Mouse (Mus musculus) hindbrain, embryonic 14.5 days (tissue): ENCODE results near the gene Trex1. TPM values are rescaled to one million over a fixed set of nuclear protein-coding genes. Genes with fewer than 3 reads are reported as not detected.

Experiments used
- ATAC-seq: fragments of 200-750 bp; cut with Nextera tagmentation; 2 replicates; pipeline ENCODE4 v1.8.0; 2017; ENCODE audit warnings: moderate number of reproducible peaks, mild to moderate bottlenecking, moderate TSS enrichment, moderate library complexity; ENCODE audit not compliant: low FRiP score
- DNase-seq: peaks from one replicate; pipeline ENCODE4 v3.0.0-alpha.2; 2015; ENCODE audit warnings: low spot score
- H3K27ac ChIP-seq: fragments of 300-500 bp; sonication (generic); 2 replicates; pipeline ENCODE4 v1.5.1; 2014; ENCODE audit warnings: mild to moderate bottlenecking, moderate library complexity
- H3K27me3 ChIP-seq: fragments of 300-500 bp; sonication (generic); 2 replicates; pipeline ENCODE4 v1.6.1; 2014; ENCODE audit warnings: mild to moderate bottlenecking, low read length, mixed read lengths; ENCODE audit not compliant: control insufficient read depth, insufficient read depth
- H3K36me3 ChIP-seq: fragments of 300-500 bp; sonication (generic); replicated peaks from 2 replicates; pipeline ENCODE4 v1.6.1; 2014; ENCODE audit not compliant: control insufficient read depth, insufficient read depth
- H3K4me1 ChIP-seq: fragments of 300-500 bp; sonication (generic); replicated peaks from 2 replicates; pipeline ENCODE4 v1.6.1; 2014; ENCODE audit warnings: antibody characterized with exemption, low read length, mixed read lengths; ENCODE audit not compliant: control insufficient read depth, insufficient read depth
- H3K4me2 ChIP-seq: fragments of 300-500 bp; sonication (generic); replicated peaks from 2 replicates; pipeline ENCODE4 v1.6.1; 2014; ENCODE audit warnings: mild to moderate bottlenecking, moderate library complexity
- H3K4me3 ChIP-seq: fragments of 300-500 bp; sonication (generic); replicated peaks from 2 replicates; pipeline ENCODE4 v1.5.1; 2014; ENCODE audit warnings: mild to moderate bottlenecking, low read length
- H3K9ac ChIP-seq: fragments of 300-500 bp; sonication (generic); 2 replicates; pipeline ENCODE4 v1.6.1; 2014
- H3K9me3 ChIP-seq: fragments of 300-500 bp; sonication (generic); 2 replicates; pipeline ENCODE4 v1.6.1; 2016; ENCODE audit warnings: low read length; ENCODE audit not compliant: control insufficient read depth
- WGBS: fragments of 180-500 bp; shearing (Covaris S2); extraction: QIAGEN DNeasy Blood & Tissue Kit; methylation state at CpG from one replicate; pipeline ENCODE4 v1.1.7; 2014; 5-methylcytosine and 5-hydroxymethylcytosine counted together
- polyA plus RNA-seq: library from polyadenylated mRNA; unstranded; fragments of >200 nt; fragmentation: Nextera tagmentation; extraction: Ambion mirVana; gene quantifications from 2 replicates; pipeline ENCODE4 v1.2.1, GENCODE M21; 2014

Gene Trex1
- polyA plus RNA-seq, 1 experiment from 2014 or later: 16.2 TPM

DNA sequence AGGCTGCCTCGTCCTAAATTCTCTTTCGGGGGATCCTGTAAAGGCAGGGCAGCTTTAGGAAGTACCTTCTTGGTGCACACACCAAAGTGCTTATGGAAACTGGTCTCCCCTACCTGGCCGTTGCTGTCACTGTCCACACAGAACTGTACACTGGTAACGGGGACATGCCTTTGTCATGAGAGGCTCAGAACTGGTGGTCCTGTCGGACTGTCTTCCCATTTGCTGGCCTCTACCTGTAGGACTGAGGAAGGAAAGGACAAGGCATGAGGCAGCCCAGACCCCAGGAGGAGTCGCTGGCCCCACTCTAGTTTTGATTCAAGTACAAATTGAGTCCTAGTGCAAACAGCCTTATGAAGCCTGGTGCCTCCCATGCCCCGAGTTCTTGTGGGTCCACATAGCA, 28.5 kb downstream of the Trex1 start:
- Histone ChIP-seq H3K4me2 (no peak overlapping the region), H3K4me3 (no peak overlapping the region), H3K36me3 (peaks cover 25% of the 10 kb centered on the region), H3K27ac (no peak overlapping the region), H3K27me3 (no peaks in the 10 kb centered on the region), H3K9ac (no peak overlapping the region), H3K9me3 (no peaks in the 10 kb centered on the region), H3K4me1 (no peaks in the 10 kb centered on the region)
- ATAC-seq (no peak), DNase-seq (no peak)
- WGBS: 91% methylated on average over 7 of the region's 7 CpGs

DNA sequence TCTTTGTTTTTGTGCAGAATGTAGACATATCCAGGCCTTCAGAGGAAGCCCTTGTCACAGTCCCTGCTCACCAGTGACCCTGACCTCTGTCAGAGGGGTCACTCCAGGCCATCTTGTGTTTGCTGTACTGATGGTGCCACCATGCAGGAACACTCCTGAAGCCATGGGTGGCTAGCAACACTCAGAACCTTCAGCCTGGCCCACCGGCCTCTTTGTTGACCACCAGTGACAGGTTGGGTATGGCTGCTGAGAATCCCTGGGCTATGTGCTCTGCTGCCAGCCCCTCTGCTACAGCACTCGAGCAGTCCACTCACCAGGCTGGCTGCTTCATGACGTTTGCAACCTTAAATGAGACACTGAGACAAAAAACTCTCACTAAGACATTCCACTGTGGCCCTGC, 29.2 kb downstream of the Trex1 start:
- ATAC-seq (no peak), DNase-seq (no peak)
- Histone ChIP-seq H3K4me3 (no peak overlapping the region), H3K36me3 (peaks cover 32% of the 10 kb centered on the region), H3K27ac (no peak overlapping the region), H3K9ac (no peak overlapping the region), H3K4me2 (no peak overlapping the region), H3K27me3 (no peaks in the 10 kb centered on the region), H3K4me1 (no peaks in the 10 kb centered on the region), H3K9me3 (no peaks in the 10 kb centered on the region)
- 77% methylated on average over 3 of the region's 3 CpGs for WGBS

DNA sequence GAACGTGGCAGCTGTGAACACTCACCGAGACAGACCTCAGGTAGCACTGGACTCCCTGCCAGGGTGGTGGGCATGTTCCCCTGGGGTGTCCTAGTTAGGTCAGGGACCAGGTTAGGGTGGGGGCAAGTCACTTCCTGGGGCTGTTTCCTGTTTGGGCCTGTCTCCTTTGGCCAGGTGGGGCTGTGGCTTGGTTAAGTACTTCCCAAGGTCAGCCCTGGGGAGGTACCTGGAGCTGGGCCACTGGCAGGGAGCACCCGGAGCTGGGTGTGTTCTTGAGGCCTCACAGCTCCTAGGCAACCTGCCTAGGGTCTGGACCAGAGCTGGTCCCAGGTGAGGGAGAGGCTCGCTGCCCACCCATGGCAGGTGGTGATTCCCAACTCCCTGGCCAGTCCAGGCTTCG, 30.6 kb downstream of the Trex1 start:
- no peak overlapping the region for H3K9ac ChIP-seq
- ATAC-seq (no peak), DNase-seq (no peak)
- H3K27ac ChIP-seq: no peak overlapping the region
- H3K36me3 ChIP-seq: peaks cover 42% of the 10 kb centered on the region
- H3K9me3 ChIP-seq: no peaks in the 10 kb centered on the region
- WGBS: 73% methylated on average over 5 of the region's 5 CpGs
- no peak overlapping the region for H3K4me2 ChIP-seq
- no peaks in the 10 kb centered on the region for H3K4me1 ChIP-seq
- H3K4me3 ChIP-seq: no peak overlapping the region
- H3K27me3 ChIP-seq: no peaks in the 10 kb centered on the region

DNA sequence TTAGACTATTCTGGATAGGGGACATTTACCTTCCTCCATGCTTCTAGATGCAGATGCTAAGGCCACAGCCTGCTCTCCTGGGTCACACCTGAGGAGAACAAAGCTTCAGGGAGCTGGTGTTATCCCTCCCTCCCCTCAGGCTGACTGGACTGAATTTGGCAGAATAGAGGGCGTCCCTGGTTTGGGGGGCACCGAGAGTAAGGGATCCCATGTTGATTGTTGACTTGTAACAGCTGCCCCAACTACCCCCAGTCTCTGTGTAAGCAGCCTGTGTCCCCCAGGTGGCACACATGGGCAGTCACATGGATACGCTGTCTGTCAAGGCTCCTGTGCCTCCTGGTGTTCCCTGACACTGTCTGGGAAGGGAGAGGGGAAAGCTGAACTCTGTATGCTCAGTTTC, 31.1 kb downstream of the Trex1 start:
- DNase-seq: no peak
- no peak overlapping the region for H3K9ac ChIP-seq
- ATAC-seq: no peak
- 84% methylated on average over 3 of the region's 3 CpGs for WGBS
- H3K4me1 ChIP-seq: no peaks in the 10 kb centered on the region
- no peak overlapping the region for H3K27ac ChIP-seq
- no peak overlapping the region for H3K4me3 ChIP-seq
- H3K4me2 ChIP-seq: no peak overlapping the region
- peaks cover 42% of the 10 kb centered on the region for H3K36me3 ChIP-seq
- H3K9me3 ChIP-seq: no peaks in the 10 kb centered on the region
- no peaks in the 10 kb centered on the region for H3K27me3 ChIP-seq

DNA sequence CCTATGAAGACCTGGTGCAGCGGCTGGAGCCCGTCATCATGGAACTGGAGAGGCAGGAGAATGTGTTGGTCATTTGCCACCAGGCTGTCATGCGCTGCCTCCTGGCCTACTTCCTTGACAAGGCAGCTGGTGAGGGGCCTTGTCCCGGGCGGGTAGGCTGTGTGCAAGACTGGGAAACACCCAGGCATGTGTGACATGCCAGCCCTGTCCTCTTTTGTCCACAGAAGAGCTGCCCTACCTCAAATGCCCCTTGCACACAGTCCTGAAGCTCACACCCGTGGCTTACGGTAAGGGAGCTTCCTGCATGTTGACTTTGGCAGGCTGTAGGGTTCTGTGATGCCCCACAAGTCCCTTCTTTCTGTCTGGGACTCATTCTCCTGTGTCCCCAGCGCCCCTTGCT, 32.0 kb downstream of the Trex1 start:
- no peak overlapping the region for H3K9ac ChIP-seq
- no peak overlapping the region for H3K4me3 ChIP-seq
- no peak overlapping the region for H3K4me2 ChIP-seq
- no peak overlapping the region for H3K27ac ChIP-seq
- no peaks in the 10 kb centered on the region for H3K27me3 ChIP-seq
- DNase-seq (no peak), ATAC-seq (no peak)
- no peaks in the 10 kb centered on the region for H3K4me1 ChIP-seq
- 90% methylated on average over 8 of the region's 8 CpGs for WGBS
- H3K36me3 ChIP-seq: peaks cover 42% of the 10 kb centered on the region
- no peaks in the 10 kb centered on the region for H3K9me3 ChIP-seq

DNA sequence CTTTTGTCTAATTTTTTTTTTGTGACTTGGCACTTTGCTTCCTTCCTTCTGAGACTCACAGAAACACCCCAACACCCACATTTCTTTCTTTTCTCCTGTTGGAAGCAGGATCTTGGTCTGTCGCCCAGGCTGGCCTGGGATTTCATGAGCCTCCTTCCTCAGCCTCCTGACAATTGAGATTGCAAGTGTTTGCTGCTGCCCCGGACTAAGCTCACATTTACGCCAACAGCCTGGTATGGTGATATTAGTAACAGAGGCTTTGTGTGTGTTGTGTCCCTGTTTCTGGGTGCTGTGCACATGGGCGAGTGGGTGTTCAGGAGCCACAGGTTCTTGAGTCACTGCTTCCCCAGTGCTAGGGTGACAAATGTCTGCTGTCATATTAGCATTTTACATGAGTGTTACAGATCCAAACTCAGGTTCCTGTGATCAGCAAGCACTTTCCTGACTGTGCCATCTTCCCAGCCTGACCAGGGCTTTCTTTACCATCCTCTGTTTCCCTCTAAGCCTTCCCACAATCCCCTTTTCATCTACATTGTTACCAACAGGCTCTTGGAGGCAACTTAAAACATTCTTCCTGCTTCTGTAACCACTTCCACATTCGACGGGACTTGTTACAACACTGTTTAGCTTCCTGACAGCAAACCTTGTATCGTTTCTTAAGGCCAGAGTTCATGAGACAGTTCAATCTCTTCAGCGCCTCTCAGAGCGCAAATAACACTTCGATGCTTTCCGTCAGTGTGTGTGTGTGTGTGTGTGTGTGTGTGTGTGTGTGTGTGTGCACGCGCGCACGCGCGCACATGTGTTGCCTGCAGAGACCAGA, 36.5 kb downstream of the Trex1 start:
- Histone ChIP-seq H3K9ac (no peak overlapping the region), H3K4me3 (no peak overlapping the region)
- 92% methylated on average over 17 of the region's 17 CpGs for WGBS

DNA sequence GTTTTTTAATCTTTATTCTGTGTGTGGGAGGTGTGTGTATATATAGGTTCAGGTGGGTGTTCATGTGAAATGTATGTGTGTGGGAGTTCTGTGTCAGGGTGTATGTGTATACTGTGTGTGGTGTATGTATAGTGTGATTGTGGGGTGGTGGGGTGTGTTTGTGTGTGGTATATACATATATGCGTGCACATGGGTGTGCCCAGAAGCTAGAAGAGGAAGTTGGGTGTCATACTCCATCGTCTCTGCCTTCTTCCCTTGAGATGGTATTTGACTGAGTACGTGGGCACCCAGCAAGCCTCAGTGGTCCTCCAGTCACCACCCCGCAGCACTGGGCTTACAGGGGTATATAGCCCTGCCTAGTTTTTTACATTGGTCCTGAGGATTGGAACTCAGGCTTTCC, 38.1 kb downstream of the Trex1 start:
- Histone ChIP-seq H3K36me3 (peaks cover 26% of the 10 kb centered on the region), H3K4me3 (no peak overlapping the region), H3K9ac (no peak overlapping the region), H3K4me2 (no peak overlapping the region), H3K4me1 (no peaks in the 10 kb centered on the region), H3K27ac (no peak overlapping the region), H3K27me3 (no peaks in the 10 kb centered on the region), H3K9me3 (no peaks in the 10 kb centered on the region)
- WGBS: 96% methylated on average over 4 of the region's 4 CpGs
- no peak for ATAC-seq
- no peak for DNase-seq

More for the DNA sequence above, 36.5 kb downstream of the Trex1 start:
- no peaks in the 10 kb centered on the region for H3K4me1 ChIP-seq
- no peak overlapping the region for H3K27ac ChIP-seq
- no peak for ATAC-seq
- DNase-seq: no peak
- no peaks in the 10 kb centered on the region for H3K27me3 ChIP-seq
- no peak overlapping the region for H3K4me2 ChIP-seq
- no peaks in the 10 kb centered on the region for H3K9me3 ChIP-seq
- H3K36me3 ChIP-seq: peaks cover 32% of the 10 kb centered on the region; the same call in 1 of the 2 replicates

DNA sequence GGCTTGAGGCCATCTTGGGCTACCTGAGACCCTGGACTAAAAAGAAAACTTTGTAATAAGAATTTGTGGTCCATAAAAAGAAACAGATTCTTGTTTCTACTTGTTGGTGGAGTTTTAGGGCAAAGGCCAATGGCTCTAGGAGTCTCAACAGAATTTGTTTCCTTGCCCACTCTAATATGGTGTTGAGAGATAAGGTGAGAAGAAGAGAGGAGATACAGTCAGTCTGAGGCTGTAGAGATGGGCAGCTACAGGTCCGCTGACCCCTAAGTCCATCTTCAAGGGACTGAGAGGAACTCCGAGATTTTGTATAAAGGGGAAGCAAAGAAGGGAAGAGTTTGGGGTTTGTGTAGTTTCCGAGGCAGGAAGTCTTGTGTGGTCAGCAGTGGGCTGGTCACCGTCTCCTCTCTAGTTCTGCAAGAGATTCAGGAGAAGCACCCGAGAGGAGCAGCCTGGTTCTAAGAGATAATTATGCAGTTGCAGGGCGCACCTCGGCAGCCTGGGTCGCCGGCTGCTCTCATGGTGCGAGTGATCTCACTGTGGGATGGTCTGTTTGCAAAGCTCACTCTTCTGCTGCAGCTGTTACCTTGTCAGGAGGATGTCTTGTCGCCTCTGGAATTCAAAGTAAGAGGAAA, 42.4 kb downstream of the Trex1 start:
- ATAC-seq (no peak), DNase-seq (no peak)
- Histone ChIP-seq H3K27me3 (no peaks in the 10 kb centered on the region), H3K36me3 (peaks cover 22% of the 10 kb centered on the region), H3K9ac (no peak overlapping the region), H3K27ac (no peak overlapping the region), H3K4me1 (no peaks in the 10 kb centered on the region), H3K4me2 (no peak overlapping the region), H3K9me3 (no peaks in the 10 kb centered on the region), H3K4me3 (no peak overlapping the region)
- 71% methylated on average over 11 of the region's 11 CpGs for WGBS

DNA sequence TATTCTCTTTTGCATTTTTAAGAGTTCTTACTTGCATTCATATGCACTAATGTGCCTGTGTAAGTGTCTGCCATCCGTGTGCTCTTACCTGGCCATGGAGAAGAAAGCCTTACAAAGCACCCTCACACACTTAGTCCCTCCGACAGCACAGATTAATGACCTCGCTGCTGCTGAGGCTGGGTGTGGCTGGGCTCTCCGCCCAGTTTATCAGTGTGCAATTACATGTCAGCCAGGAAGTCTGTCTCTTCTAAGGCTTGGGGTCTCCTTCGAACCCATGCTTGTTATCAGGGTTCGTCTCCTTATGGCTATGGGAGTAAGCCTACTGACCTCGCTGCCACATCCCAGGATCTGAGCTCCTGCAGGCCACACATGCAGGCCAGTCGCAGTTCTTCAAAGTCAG, 44.1 kb downstream of the Trex1 start:
- H3K4me3 ChIP-seq: no peak overlapping the region
- no peaks in the 10 kb centered on the region for H3K4me1 ChIP-seq
- H3K9me3 ChIP-seq: no peaks in the 10 kb centered on the region
- WGBS: 79% methylated on average over 8 of the region's 8 CpGs
- DNase-seq (no peak), ATAC-seq (no peak)
- peaks cover 39% of the 10 kb centered on the region for H3K36me3 ChIP-seq
- no peak overlapping the region for H3K4me2 ChIP-seq
- no peak overlapping the region for H3K9ac ChIP-seq
- no peak overlapping the region for H3K27ac ChIP-seq
- H3K27me3 ChIP-seq: no peaks in the 10 kb centered on the region
